Mouse (Mus musculus) urinary bladder, postnatal 36 days (tissue): ENCODE measurements around the gene Olfr1137.

Source experiments
- DNase-seq, 2 experiments: peaks; one replicate each; pipeline ENCODE4 v3.0.0; 2022; ENCODE audit warnings: low spot score in 2 of 2, mixed read lengths in 1 of 2

Gene Olfr1137

GRCm38 (mm10) chr2:87713079-87713478, at the start of gene Olfr1137:
Gene Olfr1137 (minus strand): TSS chr2:87713179.
- DNase-seq = no peak

- DNase-seq = no peak
Observed at GRCm38 (mm10) chr2:87753891-87754290, 40.9 kb upstream of the Olfr1137 start, which contains the start of gene Olfr1141. Gene Olfr1141 (minus strand): TSS chr2:87753991.

GRCm38 (mm10) chr2:87743452-87743851, 30.5 kb upstream of the Olfr1137 start, which contains the start of gene Olfr1140:
Gene Olfr1140 (plus strand): TSS chr2:87743752.
- no peak for DNase-seq

- DNase-seq = no peak
Observed at GRCm38 (mm10) chr2:87739878-87740277, 26.9 kb upstream of the Olfr1137 start, which contains the start of gene Olfr1138. Gene Olfr1138 (minus strand): TSS chr2:87739978.

- DNase-seq = no peak
Observed at GRCm38 (mm10) chr2:87693847-87694246, 19.1 kb downstream of the Olfr1137 start, which contains the start of gene Olfr1136. Gene Olfr1136 (minus strand): TSS chr2:87693947.

- DNase-seq = no peak
Observed at GRCm38 (mm10) chr2:87673564-87673963, 39.4 kb downstream of the Olfr1137 start, which contains the start of gene Olfr1135. Gene Olfr1135 (minus strand): TSS chr2:87673664.
